Mouse (Mus musculus) heart, embryonic 16.5 days (tissue): ENCODE measurements around the gene Camk2n1. TPM values are rescaled to one million over a fixed set of nuclear protein-coding genes. Genes with fewer than 3 reads are reported as not detected.

Source experiments
- ATAC-seq: fragments of 200-750 bp; cut with Nextera tagmentation; replicated peaks from 2 replicates; pipeline ENCODE4 v1.8.0; 2017; ENCODE audit warnings: moderate number of reproducible peaks; ENCODE audit not compliant: insufficient read depth, low FRiP score; ENCODE audit errors: extremely low read depth
- H3K27ac ChIP-seq: fragments of 300-500 bp; sonication (generic); 2 replicates; pipeline ENCODE4 v1.5.1; 2014; ENCODE audit warnings: mild to moderate bottlenecking, low read length, control low read depth, moderate library complexity
- H3K27me3 ChIP-seq: fragments of 300-500 bp; sonication (generic); 2 replicates; pipeline ENCODE4 v1.6.1; 2014; ENCODE audit warnings: low read length, mixed read lengths; ENCODE audit not compliant: control insufficient read depth, insufficient read depth
- H3K36me3 ChIP-seq: fragments of 300-500 bp; sonication (generic); 2 replicates; pipeline ENCODE4 v1.6.1; 2014; ENCODE audit not compliant: control insufficient read depth, insufficient read depth
- H3K4me1 ChIP-seq: fragments of 300-500 bp; sonication (generic); 2 replicates; pipeline ENCODE4 v1.6.1; 2014; ENCODE audit warnings: low read length, mixed read lengths; ENCODE audit not compliant: control insufficient read depth, insufficient read depth
- H3K4me2 ChIP-seq: fragments of 300-500 bp; sonication (generic); 2 replicates; pipeline ENCODE4 v1.6.1; 2014; ENCODE audit warnings: low read depth, mild to moderate bottlenecking, control low read depth, low read length
- H3K4me3 ChIP-seq: fragments of 300-500 bp; sonication (generic); 2 replicates; pipeline ENCODE4 v1.5.1; 2014; ENCODE audit warnings: mild to moderate bottlenecking, control low read depth, low read length
- H3K9ac ChIP-seq: fragments of 300-500 bp; sonication (generic); 2 replicates; pipeline ENCODE4 v1.6.1; 2014; ENCODE audit warnings: low read length, control low read depth
- H3K9me3 ChIP-seq: fragments of 300-500 bp; sonication (generic); replicated peaks from 2 replicates; pipeline ENCODE4 v1.6.1; 2016; ENCODE audit warnings: low read length; ENCODE audit not compliant: control insufficient read depth
- WGBS: fragments of 180-500 bp; shearing (Covaris S2); extraction: QIAGEN DNeasy Blood & Tissue Kit; methylation state at CpG from one replicate; pipeline ENCODE4 v1.1.7; 2014; 5-methylcytosine and 5-hydroxymethylcytosine counted together
- polyA plus RNA-seq: library from polyadenylated mRNA; unstranded; fragments of >200 nt; fragmentation: Nextera tagmentation; extraction: Ambion mirVana; gene quantifications from 2 replicates; pipeline ENCODE4 v1.2.1, GENCODE M21; 2015

The Camk2n1 gene
- polyA plus RNA-seq, 1 experiment from 2014 or later, result 0.97 TPM

DNA sequence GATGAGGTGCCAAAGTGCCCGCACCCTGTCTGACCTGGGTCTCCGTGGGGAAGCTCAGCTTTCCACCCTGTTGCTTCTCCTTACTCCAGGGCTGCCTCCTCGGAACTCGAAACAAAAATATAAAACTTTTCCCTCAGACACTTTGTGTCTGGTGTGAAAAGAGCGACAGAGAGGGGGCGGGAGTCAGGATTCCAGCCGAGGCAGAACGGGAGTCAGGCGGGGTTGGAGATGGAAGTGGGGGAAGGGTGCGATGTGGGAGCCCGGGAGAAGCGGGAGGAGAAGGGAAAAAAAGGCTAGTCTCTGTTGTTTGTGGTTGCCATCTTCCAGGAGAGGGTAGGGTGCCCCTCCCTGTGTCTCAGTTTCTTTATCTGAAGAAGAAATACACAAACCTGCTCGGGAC, 41.7 kb downstream of the Camk2n1 start:
- Histone ChIP-seq H3K4me2 (peak overlapping the region; percentile 49), H3K36me3 (no peaks in the 10 kb centered on the region), H3K27me3 (peaks cover 19% of the 10 kb centered on the region), H3K9me3 (no peaks in the 10 kb centered on the region), H3K4me1 (peaks cover 3% of the 10 kb centered on the region), H3K9ac (no peak overlapping the region), H3K27ac (no peak overlapping the region), H3K4me3 (peak overlapping the region; percentile 3; the same call in 1 of the 2 replicates)
- WGBS, result 4% methylated on average over 13 of the region's 13 CpGs
- ATAC-seq, result no peak

DNA sequence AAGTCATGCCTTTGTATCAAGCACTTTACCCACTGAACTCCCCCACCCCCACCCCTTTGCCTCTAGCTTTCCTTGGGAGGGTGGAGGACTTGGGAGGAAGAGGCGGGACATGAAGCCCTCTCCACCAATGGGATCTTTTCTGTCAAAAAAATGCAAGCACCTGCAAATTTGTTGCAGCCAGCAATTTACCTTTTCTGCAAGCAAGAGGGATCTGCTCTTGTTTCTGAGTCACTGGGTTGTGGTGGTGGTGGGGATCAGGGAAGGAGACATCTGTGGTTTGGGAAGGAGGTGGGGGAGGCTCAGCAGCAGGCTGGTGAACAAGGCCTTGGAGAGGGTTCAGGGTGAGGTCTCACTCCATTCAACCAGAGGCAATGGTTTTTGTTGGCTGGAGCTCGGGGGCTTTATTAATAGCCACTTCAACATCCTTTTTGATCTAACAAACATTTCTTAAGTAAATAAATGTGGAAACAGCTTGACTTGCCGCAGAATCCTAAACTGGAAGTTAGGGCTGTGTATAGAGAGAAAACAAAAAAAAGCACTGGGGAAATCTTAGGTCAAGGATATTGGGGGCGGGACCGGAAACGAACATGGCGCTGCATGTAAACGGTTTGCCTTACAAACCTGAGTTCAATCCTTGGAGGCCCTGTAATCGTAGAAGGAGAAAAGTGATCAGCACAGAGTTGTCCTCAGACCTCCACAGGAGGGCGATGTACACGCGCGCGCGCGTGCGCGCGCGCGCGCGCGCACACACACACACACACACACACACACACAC, 42.8 kb downstream of the Camk2n1 start:
- no peaks in the 10 kb centered on the region for H3K36me3 ChIP-seq
- H3K9ac ChIP-seq, result no peak overlapping the region
- no peak overlapping the region for H3K27ac ChIP-seq
- H3K9me3 ChIP-seq, result no peaks in the 10 kb centered on the region
- H3K4me3 ChIP-seq, result no peak overlapping the region
- peaks cover 19% of the 10 kb centered on the region for H3K27me3 ChIP-seq
- ATAC-seq, result no peak
- 62% methylated on average over 20 of the region's 24 CpGs for WGBS
- peaks cover 3% of the 10 kb centered on the region for H3K4me1 ChIP-seq
- no peak overlapping the region for H3K4me2 ChIP-seq

DNA sequence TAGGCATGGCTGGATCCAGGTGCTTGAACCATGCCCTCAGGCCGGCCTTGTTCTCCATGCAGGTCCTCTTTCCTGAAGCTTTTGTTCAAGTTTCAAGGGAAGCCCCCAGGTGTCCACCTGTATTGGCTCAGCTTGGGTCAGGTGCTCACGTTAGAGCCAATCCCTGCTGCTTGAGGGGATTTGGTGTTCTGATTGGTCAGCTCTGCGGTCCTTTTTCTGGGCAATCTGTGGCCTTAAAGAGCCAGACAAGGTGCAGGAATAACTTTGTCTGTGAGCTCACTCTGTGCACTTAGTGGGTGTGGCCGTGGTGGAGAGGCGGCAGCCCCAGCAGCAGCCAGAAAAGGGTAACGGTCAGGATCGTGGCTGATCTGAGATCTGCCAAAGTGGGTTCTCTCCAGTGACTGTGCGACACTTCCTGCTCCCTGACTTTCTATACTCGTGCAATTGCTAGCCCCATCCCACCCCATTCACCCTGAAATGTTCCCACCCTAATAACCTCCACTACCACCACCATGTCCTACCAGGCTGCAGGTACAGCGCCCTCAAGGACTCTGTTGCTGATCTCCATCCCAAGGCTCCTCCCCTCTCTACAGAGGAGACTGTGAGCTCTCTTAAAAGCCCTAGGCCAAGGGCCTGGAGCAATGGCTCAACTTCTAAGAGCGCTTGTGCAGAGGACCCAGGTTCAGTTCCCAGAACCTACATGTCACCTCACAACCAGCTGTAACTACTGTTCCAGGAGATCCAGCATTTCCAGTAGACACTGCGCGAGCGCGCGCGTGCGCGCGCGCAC, 45.9 kb downstream of the Camk2n1 start:
- Histone ChIP-seq H3K9me3 (0 out of 2 replicates have a peak, but pooled peaks cover 2% of the 10 kb centered on the region), H3K4me2 (no peak overlapping the region), H3K27ac (no peak overlapping the region), H3K27me3 (peaks cover 25% of the 10 kb centered on the region), H3K36me3 (no peaks in the 10 kb centered on the region), H3K4me3 (no peak overlapping the region), H3K4me1 (no peaks in the 10 kb centered on the region; the same call in none of the 2 replicates), H3K9ac (no peak overlapping the region)
- 73% methylated on average over 20 of the region's 21 CpGs for WGBS
- no peak for ATAC-seq

DNA sequence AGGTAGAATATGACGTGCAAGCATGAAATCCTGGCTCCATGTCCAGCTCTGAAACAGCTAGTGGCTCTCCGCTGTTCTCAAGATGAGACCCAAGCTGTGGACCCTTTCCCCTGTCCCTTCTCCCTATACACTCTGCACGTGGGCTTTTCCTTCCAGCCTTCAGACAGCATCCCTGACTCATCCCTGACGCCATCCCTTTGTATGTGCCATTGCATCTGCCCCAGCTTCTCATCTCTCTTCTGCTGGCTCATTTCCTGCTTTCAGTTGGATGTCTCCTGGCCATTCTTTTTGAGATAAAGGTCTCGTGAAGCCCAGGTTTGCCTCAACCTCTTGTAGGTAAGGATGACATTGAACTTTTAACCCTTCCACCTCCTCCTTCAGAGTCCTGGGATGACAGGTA, 46.9 kb downstream of the Camk2n1 start:
- Histone ChIP-seq H3K27ac (no peak overlapping the region), H3K4me2 (no peak overlapping the region), H3K36me3 (no peaks in the 10 kb centered on the region), H3K9ac (no peak overlapping the region), H3K27me3 (peaks cover 33% of the 10 kb centered on the region), H3K4me3 (no peak overlapping the region), H3K4me1 (no peaks in the 10 kb centered on the region), H3K9me3 (0 out of 2 replicates have a peak, but pooled peaks cover 2% of the 10 kb centered on the region)
- no peak for ATAC-seq
- 56% methylated on average over 5 of the region's 5 CpGs for WGBS

DNA sequence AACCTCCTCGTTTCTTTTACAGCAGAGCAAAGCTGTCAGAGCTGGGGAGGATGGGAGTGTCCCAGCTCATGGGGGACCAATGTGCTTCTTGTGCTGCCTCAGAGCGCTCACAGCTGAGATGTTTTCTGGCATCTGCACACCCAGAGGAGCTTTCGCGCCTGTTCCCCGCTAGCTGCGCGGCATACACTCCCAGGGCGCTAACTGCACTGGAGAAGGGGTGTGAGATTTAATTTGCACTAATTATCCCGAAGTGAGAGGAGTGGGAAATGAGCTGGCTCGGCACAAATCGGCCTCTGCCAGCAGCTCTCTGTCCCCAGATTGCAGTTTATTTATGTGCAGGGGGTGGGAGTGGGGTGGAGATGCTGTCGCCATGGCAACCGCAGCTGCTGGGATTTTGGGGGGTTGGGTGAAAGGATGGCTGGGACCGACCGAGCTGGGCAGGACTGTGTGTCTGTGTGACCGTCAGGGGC, 50.6 kb downstream of the Camk2n1 start:
- Histone ChIP-seq H3K9ac (no peak overlapping the region), H3K36me3 (no peaks in the 10 kb centered on the region), H3K27ac (no peak overlapping the region), H3K4me3 (no peak overlapping the region), H3K27me3 (peaks cover 28% of the 10 kb centered on the region), H3K4me1 (no peaks in the 10 kb centered on the region), H3K4me2 (no peak overlapping the region), H3K9me3 (0 out of 2 replicates have a peak, but pooled peaks cover 2% of the 10 kb centered on the region)
- ATAC-seq, result no peak
- 4% methylated on average over 16 of the region's 16 CpGs for WGBS

DNA sequence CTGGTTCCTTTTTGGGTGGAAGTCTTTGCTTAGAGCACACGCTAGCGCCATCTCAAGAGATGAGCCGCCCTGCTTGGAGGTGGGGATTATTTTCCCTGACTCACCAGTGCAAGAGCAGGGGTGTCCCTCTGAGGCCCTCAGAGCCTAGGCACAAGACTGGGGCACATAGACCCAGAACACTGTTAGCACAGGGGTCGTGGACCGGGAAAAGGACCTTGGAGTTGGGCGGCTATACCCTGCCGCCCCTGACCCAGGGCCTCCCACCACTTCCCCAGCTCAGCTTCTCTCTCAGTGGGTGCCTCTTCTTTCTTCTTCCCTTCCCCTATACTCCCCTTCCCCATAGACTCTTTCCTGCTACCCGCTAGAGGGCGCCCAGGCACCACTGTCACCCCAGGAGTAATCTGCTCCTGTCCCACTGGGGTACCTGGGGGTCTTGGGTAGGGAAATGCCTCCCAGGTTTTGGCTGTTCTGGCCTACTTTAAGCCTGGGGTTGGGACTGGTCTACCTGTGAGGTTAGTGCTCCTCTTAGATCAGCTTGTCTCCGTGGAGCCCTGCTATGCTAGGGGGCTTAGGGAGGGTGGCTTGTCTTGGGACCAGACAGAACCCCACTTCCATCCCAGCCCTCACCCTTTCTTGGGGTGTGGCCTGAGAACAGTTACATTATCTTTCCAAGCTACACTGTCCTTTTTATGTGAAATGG, 51.2 kb downstream of the Camk2n1 start:
- Histone ChIP-seq H3K9me3 (0 out of 2 replicates have a peak, but pooled peaks cover 2% of the 10 kb centered on the region), H3K27ac (no peak overlapping the region), H3K27me3 (peaks cover 31% of the 10 kb centered on the region), H3K4me1 (no peaks in the 10 kb centered on the region), H3K9ac (no peak overlapping the region), H3K4me2 (no peak overlapping the region), H3K4me3 (no peak overlapping the region), H3K36me3 (no peaks in the 10 kb centered on the region)
- WGBS, result 8% methylated on average over 10 of the region's 10 CpGs
- no peak for ATAC-seq

DNA sequence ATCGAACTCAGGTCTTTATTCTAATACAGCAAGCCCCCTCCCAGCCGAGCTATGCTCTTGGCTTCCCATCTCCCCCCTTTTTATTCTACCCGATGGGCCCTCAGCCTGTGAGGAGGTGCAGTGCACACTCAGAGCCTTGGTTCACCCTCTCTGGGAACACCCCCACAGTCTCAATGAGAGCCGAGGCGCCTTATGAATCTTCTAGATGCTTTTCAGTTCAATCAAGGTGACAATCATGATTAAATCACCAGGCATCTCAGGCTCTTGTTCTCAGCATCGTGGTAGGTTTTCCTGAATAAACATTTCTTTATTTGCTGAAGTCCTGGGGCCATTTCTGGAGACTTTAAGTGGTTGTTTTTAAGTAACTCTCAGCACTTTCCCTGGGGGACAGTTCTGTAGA, 53.8 kb downstream of the Camk2n1 start:
- Histone ChIP-seq H3K4me2 (no peak overlapping the region), H3K4me1 (no peaks in the 10 kb centered on the region), H3K9ac (no peak overlapping the region), H3K27me3 (peaks cover 37% of the 10 kb centered on the region), H3K9me3 (no peaks in the 10 kb centered on the region), H3K4me3 (no peak overlapping the region), H3K27ac (no peak overlapping the region), H3K36me3 (no peaks in the 10 kb centered on the region)
- WGBS, result 66% methylated on average over 6 of the region's 6 CpGs
- ATAC-seq, result no peak
